Mouse (Mus musculus) CH12.LX (cell line): Measurements from ENCODE around the gene Rtp3.

ENCODE experiments used
- CTCF ChIP-seq, 2 experiments: IDR thresholded peaks in 1 of 2; conservative IDR thresholded peaks in 1 of 2; 2 replicates each; pipeline ENCODE4 v1.5.1; 2011 to 2012; ENCODE audit warnings: low read depth in 2 of 2, low read length in 2 of 2, improper control_type of control experiment in 1 of 2, inconsistent platforms in 1 of 2, mild to moderate bottlenecking in 1 of 2, moderate library complexity in 1 of 2
- E2F4 ChIP-seq: IDR thresholded peaks from 2 replicates; pipeline ENCODE4 v1.6.1; 2011; ENCODE audit warnings: low read depth, low read length, improper control_type of control experiment; ENCODE audit not compliant: insufficient replicate concordance
- EP300 ChIP-seq: IDR thresholded peaks from 2 replicates; pipeline ENCODE4 v1.6.1; 2011; ENCODE audit warnings: low read length, improper control_type of control experiment
- ETS1 ChIP-seq: conservative IDR thresholded peaks from 2 replicates; pipeline ENCODE4 v1.6.1; 2012; ENCODE audit warnings: low read depth, mild to moderate bottlenecking, inconsistent platforms, low read length, improper control_type of control experiment, moderate library complexity
- HCFC1 ChIP-seq: IDR thresholded peaks from 2 replicates; pipeline ENCODE4 v1.6.1; 2012; ENCODE audit warnings: low read depth, mild to moderate bottlenecking, inconsistent platforms, low read length, improper control_type of control experiment
- JUND ChIP-seq: conservative IDR thresholded peaks from 2 replicates; pipeline ENCODE4 v1.6.1; 2011; ENCODE audit warnings: low read depth, low read length, improper control_type of control experiment
- MYC ChIP-seq: IDR thresholded peaks from 2 replicates; pipeline ENCODE4 v1.6.1; 2011; ENCODE audit warnings: low read depth, mild to moderate bottlenecking, improper control_type of control experiment, low read length
- NRF1 ChIP-seq: IDR thresholded peaks from 2 replicates; pipeline ENCODE4 v1.6.1; 2014; ENCODE audit warnings: low read depth, mild to moderate bottlenecking, inconsistent platforms, low read length, improper control_type of control experiment, moderate library complexity
- POLR2A ChIP-seq: IDR thresholded peaks from 2 replicates; pipeline ENCODE4 v1.6.1; 2011; ENCODE audit warnings: low read depth, mild to moderate bottlenecking, improper control_type of control experiment, low read length
- POLR2AphosphoS2 ChIP-seq: IDR thresholded peaks from 2 replicates; pipeline ENCODE4 v1.6.1; 2011; ENCODE audit warnings: low read depth, low read length, improper control_type of control experiment
- UBTF ChIP-seq: IDR thresholded peaks from 2 replicates; pipeline ENCODE4 v1.6.1; 2012; ENCODE audit warnings: low read depth, mild to moderate bottlenecking, inconsistent platforms, low read length, improper control_type of control experiment, moderate library complexity

DNA sequence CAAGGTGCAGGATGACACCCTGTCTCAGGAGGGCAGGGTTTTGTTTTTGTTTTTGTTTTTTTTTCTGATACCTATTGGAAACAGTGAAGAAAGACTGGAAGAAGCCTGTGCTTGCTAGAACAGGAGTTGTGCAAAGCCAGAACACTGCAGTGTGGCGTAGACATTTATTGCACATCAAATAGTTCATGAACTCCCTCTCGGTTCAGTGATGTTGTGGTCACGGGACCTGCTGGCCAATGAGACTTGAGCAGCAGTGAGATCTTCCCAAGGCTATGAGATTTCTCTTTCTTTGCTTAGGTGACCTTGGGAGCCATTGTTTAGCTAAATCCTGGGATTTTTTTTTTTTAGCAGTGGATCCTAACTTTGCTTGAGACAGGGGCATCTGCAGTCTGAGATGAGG is 2.3 kb downstream of the Rtp3 start:
- TF ChIP-seq ETS1 (no peak), JUND (no peak), CTCF (conservative IDR thresholded peaks at IDR 0.05 in 1 of 2, IDR thresholded peaks at IDR 0.05 in 1 of 2; ENCODE audit: low read depth in 2 of 2, low read length in 2 of 2) (no peak), MYC (no peak), E2F4 (no peak), POLR2A (no peak), NRF1 (no peak), UBTF (no peak), POLR2AphosphoS2 (no peak), EP300 (no peak), HCFC1 (no peak)
